Mouse (Mus musculus) CH12.LX (cell line): ENCODE data around the gene A430078G23Rik. TPM values are rescaled to one million over a fixed set of nuclear protein-coding genes. Genes with fewer than 3 reads are reported as not detected.

ENCODE experiments used
- DNase-seq: peaks from one replicate; pipeline ENCODE4 v3.0.0-alpha.2; 2013; ENCODE audit errors: extremely low read depth
- H3K27ac ChIP-seq: 2 replicates; pipeline ENCODE4 v1.5.1; 2012; ENCODE audit warnings: low read depth, mild to moderate bottlenecking, control low read depth, moderate library complexity; ENCODE audit not compliant: insufficient read depth
- H3K27me3 ChIP-seq: replicated peaks from 2 replicates; pipeline ENCODE3; 2012; ENCODE audit warnings: inconsistent platforms
- H3K36me3 ChIP-seq, 2 experiments: replicated peaks in 1 of 2; 2 replicates each; pipeline versions ENCODE3 to v1.6.1; 2012; ENCODE audit warnings: inconsistent platforms in 1 of 2, low read length in 1 of 2, mild to moderate bottlenecking in 1 of 2, mixed read lengths in 1 of 2, moderate library complexity in 1 of 2; ENCODE audit not compliant: control insufficient read depth in 1 of 2, insufficient read depth in 1 of 2
- H3K4me1 ChIP-seq, 2 experiments: 2 replicates each; pipeline ENCODE4 v1.6.1; 2012; ENCODE audit warnings: inconsistent platforms in 1 of 2, moderate library complexity in 1 of 2; ENCODE audit not compliant: insufficient read depth in 2 of 2, control insufficient read depth in 1 of 2
- H3K4me2 ChIP-seq: 2 replicates; pipeline ENCODE4 v1.6.1; 2012; ENCODE audit warnings: low read depth, mild to moderate bottlenecking, control low read depth; ENCODE audit not compliant: poor library complexity, insufficient read depth, severe bottlenecking
- H3K4me3 ChIP-seq, 3 experiments: fragments of 150-350 bp in 1 of 3; sonication (generic) in 1 of 3; replicated peaks in 1 of 3; 2 replicates each; pipeline versions ENCODE3 to v1.5.1; 2011 to 2012; ENCODE audit warnings: low read depth in 2 of 3, low read length in 2 of 3, mild to moderate bottlenecking in 2 of 3, moderate library complexity in 2 of 3, control low read depth in 1 of 3, improper control_type of control experiment in 1 of 3, inconsistent platforms in 1 of 3, mixed read lengths in 1 of 3; ENCODE audit not compliant: poor library complexity in 1 of 3
- H3K79me2 ChIP-seq: replicated peaks from 2 replicates; pipeline ENCODE4 v1.6.1; 2012; ENCODE audit warnings: mild to moderate bottlenecking, moderate library complexity; ENCODE audit not compliant: control insufficient read depth, poor library complexity, insufficient read depth, severe bottlenecking; ENCODE audit errors: extremely low read depth
- H3K9ac ChIP-seq: 2 replicates; pipeline ENCODE4 v1.6.1; 2012; ENCODE audit warnings: low read depth, mild to moderate bottlenecking, control low read depth, moderate library complexity; ENCODE audit not compliant: insufficient read depth
- H3K9me3 ChIP-seq: replicated peaks from 2 replicates; pipeline ENCODE3; 2012; ENCODE audit warnings: low read length, inconsistent platforms, mixed read lengths
- E2F4 ChIP-seq: IDR thresholded peaks from 2 replicates; pipeline ENCODE4 v1.6.1; 2011; ENCODE audit warnings: low read depth, low read length, improper control_type of control experiment; ENCODE audit not compliant: insufficient replicate concordance
- ELF1 ChIP-seq: IDR thresholded peaks from 2 replicates; pipeline ENCODE4 v1.6.1; 2014; ENCODE audit warnings: low read depth, mild to moderate bottlenecking, inconsistent platforms, low read length, improper control_type of control experiment
- EP300 ChIP-seq: IDR thresholded peaks from 2 replicates; pipeline ENCODE4 v1.6.1; 2011; ENCODE audit warnings: low read length, improper control_type of control experiment
- ETS1 ChIP-seq: conservative IDR thresholded peaks from 2 replicates; pipeline ENCODE4 v1.6.1; 2012; ENCODE audit warnings: low read depth, mild to moderate bottlenecking, inconsistent platforms, low read length, improper control_type of control experiment, moderate library complexity
- HCFC1 ChIP-seq: IDR thresholded peaks from 2 replicates; pipeline ENCODE4 v1.6.1; 2012; ENCODE audit warnings: low read depth, mild to moderate bottlenecking, inconsistent platforms, low read length, improper control_type of control experiment
- JUN ChIP-seq: IDR thresholded peaks from 2 replicates; pipeline ENCODE4 v1.6.1; 2011; ENCODE audit warnings: low read depth, mild to moderate bottlenecking, low read length, improper control_type of control experiment, moderate library complexity; ENCODE audit not compliant: insufficient read depth
- JUND ChIP-seq: conservative IDR thresholded peaks from 2 replicates; pipeline ENCODE4 v1.6.1; 2011; ENCODE audit warnings: low read depth, low read length, improper control_type of control experiment
- KAT2A ChIP-seq: IDR thresholded peaks from 2 replicates; pipeline ENCODE4 v1.6.1; 2012; ENCODE audit warnings: low read length, improper control_type of control experiment, inconsistent platforms; ENCODE audit not compliant: insufficient replicate concordance
- MAFK ChIP-seq: IDR thresholded peaks from 2 replicates; pipeline ENCODE4 v1.6.1; 2011; ENCODE audit warnings: low read length, improper control_type of control experiment; ENCODE audit not compliant: insufficient replicate concordance
- MAX ChIP-seq: IDR thresholded peaks from 2 replicates; pipeline ENCODE4 v1.6.1; 2011; ENCODE audit warnings: low read length, improper control_type of control experiment
- MXI1 ChIP-seq: IDR thresholded peaks from 2 replicates; pipeline ENCODE4 v1.6.1; 2011; ENCODE audit warnings: mild to moderate bottlenecking, low read depth, low read length, improper control_type of control experiment
- NRF1 ChIP-seq: IDR thresholded peaks from 2 replicates; pipeline ENCODE4 v1.6.1; 2014; ENCODE audit warnings: low read depth, mild to moderate bottlenecking, inconsistent platforms, low read length, improper control_type of control experiment, moderate library complexity
- POLR2A ChIP-seq: IDR thresholded peaks from 2 replicates; pipeline ENCODE4 v1.6.1; 2011; ENCODE audit warnings: low read depth, mild to moderate bottlenecking, improper control_type of control experiment, low read length
- POLR2AphosphoS2 ChIP-seq: IDR thresholded peaks from 2 replicates; pipeline ENCODE4 v1.6.1; 2011; ENCODE audit warnings: low read depth, low read length, improper control_type of control experiment
- RAD21 ChIP-seq: IDR thresholded peaks from 2 replicates; pipeline ENCODE4 v1.6.1; 2011; ENCODE audit warnings: low read depth, mild to moderate bottlenecking, low read length, improper control_type of control experiment, moderate library complexity
- RCOR1 ChIP-seq: conservative IDR thresholded peaks from 2 replicates; pipeline ENCODE4 v1.6.1; 2012; ENCODE audit warnings: low read depth, mild to moderate bottlenecking, inconsistent platforms, low read length, improper control_type of control experiment
- SMC3 ChIP-seq: IDR thresholded peaks from 2 replicates; pipeline ENCODE4 v1.6.1; 2011; ENCODE audit warnings: low read depth, low read length, improper control_type of control experiment
- TCF12 ChIP-seq: IDR thresholded peaks from 2 replicates; pipeline ENCODE4 v1.6.1; 2014; ENCODE audit warnings: low read depth, mild to moderate bottlenecking, inconsistent platforms, low read length, improper control_type of control experiment
- UBTF ChIP-seq: IDR thresholded peaks from 2 replicates; pipeline ENCODE4 v1.6.1; 2012; ENCODE audit warnings: low read depth, mild to moderate bottlenecking, inconsistent platforms, low read length, improper control_type of control experiment, moderate library complexity
- USF1 ChIP-seq: IDR thresholded peaks from 2 replicates; pipeline ENCODE4 v1.6.1; 2014; ENCODE audit warnings: low read depth, mild to moderate bottlenecking, inconsistent platforms, low read length, improper control_type of control experiment
- USF2 ChIP-seq: conservative IDR thresholded peaks from 2 replicates; pipeline ENCODE4 v1.6.1; 2011; ENCODE audit warnings: low read depth, low read length, improper control_type of control experiment
- ZC3H11A ChIP-seq: IDR thresholded peaks from 2 replicates; pipeline ENCODE4 v1.6.1; 2012; ENCODE audit warnings: low read depth, mild to moderate bottlenecking, inconsistent platforms, low read length, improper control_type of control experiment
- ZMIZ1 ChIP-seq: IDR thresholded peaks from 2 replicates; pipeline ENCODE4 v1.6.1; 2012; ENCODE audit warnings: low read depth, mild to moderate bottlenecking, inconsistent platforms, low read length, improper control_type of control experiment
- ZNF384 ChIP-seq: IDR thresholded peaks from 2 replicates; pipeline ENCODE4 v1.6.1; 2012; ENCODE audit warnings: low read depth, low read length, improper control_type of control experiment, inconsistent platforms
- dilution Hi-C: fragments of 300-500 bp; cut with MboI; formaldehyde crosslinking; loops from 2 replicates; pipeline ENCODE4 v1.14.3; 2020; ENCODE audit warnings: low sequenced_read_pairs; ENCODE audit not compliant: extremely low pct_unique_long_range_greater_than_20kb, extremely low pct_ligation_motif_present
- in situ Hi-C: fragments of 300-500 bp; cut with MboI; formaldehyde crosslinking; loops from 3 replicates; pipeline ENCODE4 v1.14.3; 2019; ENCODE audit warnings: low sequenced_read_pairs, low pct_ligation_motif_present, low pct_unique_long_range_greater_than_20kb, mixed read lengths
- polyA plus RNA-seq: library from polyadenylated mRNA; unstranded; fragments of >175 nt; gene quantifications from 2 replicates; pipeline ENCODE4 v1.2.1, GENCODE M21; 2012; ENCODE audit warnings: low read depth; ENCODE audit not compliant: insufficient read length
- total RNA-seq, 2 experiments: library from RNA; depleted of rRNA; stranded (reverse); fragments of 300-350 nt in 1 of 2; fragments of >200 nt in 1 of 2; gene quantifications; 2 replicates each; pipeline ENCODE4 v1.2.3; 2012 to 2014

The A430078G23Rik gene
- total and polyA plus RNA-seq, 3 experiments, result not detected

- in situ Hi-C loops, result loop anchor here (10.0 kb wide), 1 partner anchor 320 kb away; the partner anchor contains the start of genes Fcor and Trappc5
- H3K4me3 ChIP-seq, result no peak overlapping the region
- TF ChIP-seq ZC3H11A, result no peak
- TF ChIP-seq USF1, result no peak
- no peak for TF ChIP-seq EP300
- no peak for TF ChIP-seq MXI1
- no peak for TF ChIP-seq UBTF
- no peak for TF ChIP-seq USF2
- no peak for TF ChIP-seq POLR2A
- no peak for TF ChIP-seq NRF1
- no peak for TF ChIP-seq SMC3
- TF ChIP-seq TCF12, result no peak
- TF ChIP-seq MAFK, result no peak
- TF ChIP-seq RCOR1, result no peak
- TF ChIP-seq RAD21, result no peak
- TF ChIP-seq ZNF384, result no peak
- TF ChIP-seq, all 38 proteins: peak for 0
- no peaks in the 10 kb centered on the region for H3K9me3 ChIP-seq
- H3K79me2 ChIP-seq, result no peaks in the 10 kb centered on the region
- H3K36me3 ChIP-seq, result no peaks in the 10 kb centered on the region
- H3K9ac ChIP-seq, result no peak overlapping the region
- H3K27me3 ChIP-seq, result no peaks in the 10 kb centered on the region
- H3K27ac ChIP-seq, result no peak overlapping the region
- no peak overlapping the region for H3K4me2 ChIP-seq
- peaks cover 3 to 29% of the 10 kb centered on the region in 2 experiments; a peak in 3 of 4 replicates for H3K4me1 ChIP-seq
- no peak for DNase-seq
- dilution Hi-C loops, result no loop called here
Observed at GRCm38 (mm10) chr8:3354443-3354812, 1.2 kb downstream of the A430078G23Rik start.

- TF ChIP-seq MAX (no peak), JUND (no peak), ETS1 (no peak), ZMIZ1 (no peak), POLR2AphosphoS2 (no peak), HCFC1 (no peak), E2F4 (no peak), JUN (no peak), KAT2A (no peak), TCF12 (no peak), ZNF384 (no peak), ELF1 (no peak), NRF1 (no peak), RCOR1 (no peak), ZC3H11A (no peak), POLR2A (no peak)
- Histone ChIP-seq H3K36me3 (no peaks in the 10 kb centered on the region), H3K4me3 (no peak overlapping the region), H3K4me1 (peaks cover 3 to 29% of the 10 kb centered on the region in 2 experiments; a peak in 3 of 4 replicates), H3K4me2 (no peak overlapping the region), H3K27ac (no peak overlapping the region), H3K9ac (no peak overlapping the region), H3K79me2 (no peaks in the 10 kb centered on the region), H3K9me3 (no peaks in the 10 kb centered on the region), H3K27me3 (no peaks in the 10 kb centered on the region)
- in situ Hi-C loops, result loop anchor here (10.0 kb wide), 1 partner anchor 319 kb away; the partner anchor contains the start of genes Fcor and Trappc5
- dilution Hi-C loops, result no loop called here
- DNase-seq, result no peak
Observed at GRCm38 (mm10) chr8:3355586-3355985, 2.4 kb downstream of the A430078G23Rik start.
